Mouse (Mus musculus): Measurements from ENCODE around the gene Tex19.2.

- no peak for TF ChIP-seq EP300 (IDR thresholded peaks at IDR 0.05; ENCODE audit: low read depth)
- TF ChIP-seq CTCF (IDR thresholded peaks at IDR 0.05; ENCODE audit: low read depth): no peak
Observed at GRCm38 (mm10) chr11:121101124-121101805, 17.2 kb downstream of the Tex19.2 start.
